ENCODE assay signal across 8 mouse cellular contexts in genomic region chr1:55052355-55052953, GRCm38 (mm10). TPM values are rescaled to one million over a fixed set of nuclear protein-coding genes. Genes with fewer than 3 reads are reported as not detected.
A peak's percentile ranks its signal among the peaks of the same experiment; 100 is the strongest.
DNase-seq lines count a peak whose midpoint lies in the region; ATAC-seq lines count a peak whose summit lies in the region.

Gene Coq10b, plus strand, starts transcription at chr1:55052770.

- H3K27me3 ChIP-seq in hindbrain, embryonic 14.5 days (ENCODE audit: control insufficient read depth, insufficient read depth, low read length), result no peaks in the 10 kb centered on the region

- peak; percentile 100 for ATAC-seq in hindbrain, embryonic 14.5 days (ENCODE audit: low FRiP score)

- peaks cover 9% of the 10 kb centered on the region for H3K4me1 ChIP-seq in hindbrain, embryonic 14.5 days (replicated peaks; ENCODE audit: control insufficient read depth, insufficient read depth, low read length)

- H3K27ac ChIP-seq in hindbrain, embryonic 14.5 days, result peak within 1 kb of the TSS; percentile 86

- H3K36me3 ChIP-seq in hindbrain, embryonic 14.5 days (replicated peaks; ENCODE audit: control insufficient read depth, insufficient read depth), result no peaks in the 10 kb centered on the region

- no peaks in the 10 kb centered on the region for H3K9me3 ChIP-seq in hindbrain, embryonic 14.5 days (ENCODE audit: control insufficient read depth, low read length)

- peak within 1 kb of the TSS; percentile 87 for H3K4me2 ChIP-seq in hindbrain, embryonic 14.5 days (replicated peaks)

- H3K9ac ChIP-seq in hindbrain, embryonic 14.5 days, result peak within 1 kb of the TSS; percentile 75

- 1% methylated on average over 46 of the region's 46 CpGs for WGBS in hindbrain, embryonic 14.5 days

- DNase-seq in R1 (ENCODE audit: low read depth, low spot score), result peak; percentile 98
- peak; percentile 99 for DNase-seq in cerebellum, postnatal 25 days
- peak; percentile 94 to 98 for DNase-seq in frontal cortex, postnatal 25 days (ENCODE audit: low spot score in 2 of 2)
- peak; percentile 100 for DNase-seq in hindbrain, embryonic 14.5 days (ENCODE audit: low spot score)
- DNase-seq in layer of hippocampus, postnatal 36 days, result peak; percentile 100
- DNase-seq in lung, postnatal 36 days, result peak; percentile 99
- DNase-seq in retina, postnatal 1 day, result peak; percentile 99
- DNase-seq in urinary bladder, adult 18-20 months (ENCODE audit: low spot score in 2 of 2), result peak; percentile 97 to 99

- peak within 1 kb of the TSS; percentile 87 for H3K4me3 ChIP-seq in hindbrain, embryonic 14.5 days (replicated peaks; ENCODE audit: low read length)

RNA-seq across cellular contexts. Expression of gene Coq10b, which starts in this region (rescaled TPM):
- 32.0 and 36.1 TPM in 2 replicates for polyA plus RNA-seq in hindbrain, embryonic 14.5 days (2014; fragmentation: Nextera tagmentation; extraction: Ambion mirVana)
- 10 to 100 TPM; 19.7 to 21.2 TPM for total RNA-seq in layer of hippocampus, postnatal 36 days (2021)

Comparison
In these comparisons a context has a peak if more than half of its experiments do, and no peak if none do; other contexts are left out.
1. Peak in every context shown above with its lines: DNase-seq, ATAC-seq, H3K4me3 ChIP-seq and H3K27ac ChIP-seq.